Mouse (Mus musculus) brain, embryonic 18.5 days (tissue): ENCODE data around the gene Med11.
"Not testable (repeated sequence)": the region's sequence is repeated elsewhere in the genome, so short reads cannot be mapped to it uniquely, and the experiment has no call there.

Source experiments
- DNase-seq: peaks from one replicate; pipeline ENCODE4 v3.0.0-alpha.2; 2012; ENCODE audit warnings: low read depth, low spot score

Gene Med11

DNA sequence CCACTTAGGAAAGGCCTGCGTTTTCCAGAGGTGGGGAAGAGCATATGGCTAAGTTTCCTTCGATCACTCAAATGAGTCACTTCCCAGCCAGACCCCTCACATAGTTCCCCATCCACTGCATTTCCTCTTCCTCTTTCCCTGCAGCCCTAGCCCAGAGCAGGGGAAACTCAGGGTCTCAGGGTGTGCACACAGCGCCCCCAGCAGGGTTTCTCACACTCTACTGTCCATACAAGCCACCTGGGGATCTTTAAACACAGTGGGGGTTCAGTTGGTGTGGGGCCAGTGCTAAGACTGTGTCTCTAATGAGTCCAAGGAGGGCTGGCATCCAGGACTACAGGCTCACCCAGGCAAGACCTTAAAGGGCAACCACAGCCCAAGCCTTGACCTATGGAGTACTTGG lies 5.0 kb upstream of the Med11 start:
- no peak for DNase-seq

- DNase-seq = no peak
Measured at GRCm38 (mm10) chr11:70447373-70447772, 4.3 kb upstream of the Med11 start.

DNA sequence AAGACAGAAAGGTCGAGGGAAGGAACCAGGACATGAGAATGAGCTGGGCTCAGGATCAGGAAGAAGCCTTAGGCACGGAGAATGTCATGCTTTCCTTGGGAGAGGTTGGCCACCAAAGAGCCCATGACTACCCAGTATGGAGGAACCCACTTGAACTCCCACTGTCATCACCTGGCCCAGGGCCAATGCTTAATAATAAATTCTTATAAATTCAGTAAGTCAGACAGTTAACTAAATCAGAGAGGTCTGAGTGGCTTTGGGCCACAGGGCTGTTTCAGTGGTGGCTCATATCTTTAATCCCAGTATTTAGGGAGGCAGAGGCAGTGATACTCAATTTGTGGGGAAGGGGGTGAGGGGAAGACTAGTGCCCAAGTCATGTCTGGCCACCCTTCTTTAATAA lies 793 bp upstream of the Med11 start:
- DNase-seq = no peak

- no peak for DNase-seq
Measured at GRCm38 (mm10) chr11:70453261-70454044, 1.7 kb downstream of the Med11 start.

DNA sequence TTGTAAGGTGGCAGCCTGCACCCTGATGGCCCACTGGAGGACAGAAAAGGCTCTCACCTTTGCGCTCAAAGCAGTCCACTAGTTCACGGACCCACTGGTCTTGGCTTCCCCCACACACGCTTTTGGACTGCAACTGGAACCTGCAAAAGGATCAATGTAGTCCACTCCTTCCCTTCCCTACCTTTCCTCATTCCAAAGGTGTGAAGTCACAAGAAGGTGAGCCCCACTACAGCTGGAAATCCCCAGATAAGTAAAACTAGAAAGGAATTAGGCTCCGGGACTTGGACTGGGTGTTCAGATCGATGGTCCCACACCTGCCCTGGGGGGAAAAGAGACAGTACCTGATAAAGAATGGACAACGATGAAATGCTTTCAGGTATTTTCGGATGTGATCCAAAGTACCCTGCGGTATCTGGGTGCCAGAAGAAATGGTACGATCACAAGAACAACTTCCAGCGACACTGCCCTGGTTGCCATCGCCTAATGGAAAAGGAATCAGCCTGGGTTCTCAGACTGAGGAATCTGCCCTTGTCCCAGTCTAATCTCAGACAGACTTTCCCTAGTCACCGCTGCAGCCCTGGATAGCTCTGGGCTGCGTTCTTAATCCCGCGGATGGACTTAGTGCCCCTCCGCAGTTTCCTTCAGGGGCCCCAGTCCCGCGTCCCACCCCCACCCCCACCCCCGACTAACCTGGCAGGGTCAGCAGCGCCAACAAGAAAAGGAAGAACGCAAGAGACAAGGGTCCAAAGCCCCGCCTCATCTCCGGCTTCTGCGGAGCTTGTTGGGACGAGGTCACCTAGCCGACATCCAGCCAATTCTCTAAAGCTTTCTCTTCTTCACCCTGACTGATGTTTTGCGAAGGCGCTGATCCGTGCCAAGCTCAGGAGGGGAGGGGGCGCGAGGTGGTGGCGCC lies 7.2 kb downstream of the Med11 start, which contains the start of gene Zmynd15:
Gene Zmynd15, plus strand, starts transcription at position 746 of the 913 bp plus-strand sequence.
- no peak for DNase-seq

- no peak for DNase-seq
Measured at GRCm38 (mm10) chr11:70459601-70460101, 7.9 kb downstream of the Med11 start, which contains the start of gene Cxcl16. Gene Cxcl16, minus strand, starts transcription at chr11:70459984.

GRCm38 (mm10) chr11:70463970-70464369 lies 12.3 kb downstream of the Med11 start:
- no peak for DNase-seq

- no peak for DNase-seq
Measured at GRCm38 (mm10) chr11:70465211-70465610, 13.5 kb downstream of the Med11 start.

GRCm38 (mm10) chr11:70465824-70466223 lies 14.1 kb downstream of the Med11 start:
- no peak for DNase-seq

DNA sequence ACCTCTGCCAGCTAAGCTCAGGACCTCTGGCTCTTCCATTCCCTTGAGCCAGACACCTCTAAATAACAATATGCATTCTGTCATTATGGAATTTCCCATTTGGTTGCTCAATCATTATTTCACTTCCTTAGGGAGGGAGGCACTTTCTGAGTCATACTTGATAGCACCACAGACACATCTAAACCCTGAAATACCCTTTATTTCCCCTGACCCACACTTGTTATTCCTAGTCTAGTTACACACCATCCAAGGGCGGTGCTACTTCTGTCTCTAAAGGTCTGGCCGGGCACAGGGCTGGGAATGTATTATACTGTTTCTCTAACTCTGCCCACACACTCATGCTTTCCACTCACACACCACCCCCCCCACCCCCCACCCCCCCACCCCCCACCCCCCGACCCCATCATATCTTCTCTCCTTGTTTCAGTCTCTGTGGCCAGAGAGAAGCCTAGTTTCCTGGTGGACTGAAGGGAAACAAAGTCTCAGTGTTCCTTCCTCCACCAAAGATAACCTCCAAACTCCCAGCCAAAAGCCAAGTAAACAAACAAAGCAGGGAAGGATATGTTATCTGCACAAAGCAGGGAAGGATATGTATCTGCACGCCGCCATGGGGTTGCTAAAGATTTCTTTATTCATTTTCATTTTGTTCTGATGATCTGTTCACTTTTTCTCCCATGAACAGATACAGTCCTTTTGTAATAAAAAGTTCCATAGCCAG lies 16.3 kb downstream of the Med11 start:
- DNase-seq = no peak

DNA sequence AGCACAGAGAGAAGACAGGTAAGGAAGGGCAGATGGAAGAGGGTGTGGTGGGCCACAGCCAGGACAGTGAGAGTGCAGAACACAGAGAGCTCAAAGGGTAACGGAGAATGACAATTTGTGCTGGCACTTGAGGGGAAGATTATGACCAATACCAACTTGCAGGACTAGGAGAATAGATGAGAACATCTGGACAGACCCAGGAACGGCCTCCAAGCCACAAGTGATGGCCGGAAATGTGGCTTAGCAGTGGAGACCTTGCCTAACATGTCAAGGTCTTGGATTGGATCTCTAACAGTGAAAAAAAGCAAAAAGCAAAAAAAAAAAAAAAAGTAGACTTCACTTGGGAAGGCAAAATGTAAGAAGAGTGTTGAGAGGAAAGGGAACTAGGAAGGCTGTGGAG lies 18.0 kb downstream of the Med11 start:
- no peak for DNase-seq

GRCm38 (mm10) chr11:70472716-70473115 lies 21.0 kb downstream of the Med11 start:
- DNase-seq = no peak

- not testable (repeated sequence) for DNase-seq
Measured at GRCm38 (mm10) chr11:70473291-70473690, 21.6 kb downstream of the Med11 start.

DNA sequence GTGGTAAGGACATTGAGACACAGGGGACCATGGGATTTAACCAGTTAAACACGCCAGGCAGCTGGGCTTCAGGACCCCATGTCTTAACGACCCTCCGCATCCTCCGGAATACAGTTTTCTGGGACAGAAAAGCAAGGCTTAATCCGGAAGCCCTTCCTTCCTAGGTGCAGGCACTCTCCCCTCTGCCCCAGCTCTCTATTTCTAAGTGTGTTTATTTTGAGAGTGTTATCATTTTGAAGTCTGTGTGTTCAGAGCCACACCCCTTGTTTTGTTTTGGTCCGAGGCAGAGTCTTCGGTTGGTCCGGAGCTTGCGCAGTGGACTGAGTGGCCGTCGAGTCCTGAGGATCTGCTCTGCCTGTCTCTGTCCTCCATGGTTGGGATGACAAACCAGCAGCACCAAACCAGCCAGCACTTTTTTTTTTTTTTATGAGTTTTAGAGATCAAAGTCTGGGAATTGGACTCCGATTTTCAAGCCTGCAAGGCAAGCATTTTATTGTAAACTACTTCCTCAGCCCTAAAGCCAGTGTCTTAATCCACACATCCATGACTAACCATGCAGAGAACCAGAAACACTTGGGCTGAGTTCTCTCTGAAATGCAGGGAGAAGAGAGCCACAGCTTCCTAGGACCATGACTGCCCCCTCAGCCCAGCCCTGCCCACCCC lies 23.3 kb downstream of the Med11 start:
- no peak for DNase-seq

- no peak for DNase-seq
Measured at GRCm38 (mm10) chr11:70485498-70485897, 33.8 kb downstream of the Med11 start.

GRCm38 (mm10) chr11:70487816-70488215 lies 36.1 kb downstream of the Med11 start:
- DNase-seq = no peak

DNA sequence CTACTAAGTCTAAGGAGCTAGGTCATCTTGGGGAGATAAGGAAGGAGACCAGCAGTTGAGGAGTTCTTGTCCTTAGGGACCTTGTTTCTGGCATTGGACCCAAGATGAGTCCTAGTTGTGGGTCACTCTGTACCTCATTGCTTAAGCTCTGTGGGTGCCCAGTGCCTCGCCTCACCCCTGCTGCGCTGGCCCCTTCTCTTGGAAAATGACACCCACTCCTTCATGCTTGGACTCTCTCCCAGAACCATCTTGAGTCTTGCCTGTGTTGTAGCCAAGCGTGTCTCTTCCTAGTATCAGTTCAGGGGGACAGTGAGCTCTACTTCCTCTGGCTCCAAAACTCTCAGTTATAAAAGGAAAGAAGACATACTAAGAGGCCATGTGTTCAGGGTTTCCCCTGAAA lies 37.4 kb downstream of the Med11 start:
- no peak for DNase-seq

DNA sequence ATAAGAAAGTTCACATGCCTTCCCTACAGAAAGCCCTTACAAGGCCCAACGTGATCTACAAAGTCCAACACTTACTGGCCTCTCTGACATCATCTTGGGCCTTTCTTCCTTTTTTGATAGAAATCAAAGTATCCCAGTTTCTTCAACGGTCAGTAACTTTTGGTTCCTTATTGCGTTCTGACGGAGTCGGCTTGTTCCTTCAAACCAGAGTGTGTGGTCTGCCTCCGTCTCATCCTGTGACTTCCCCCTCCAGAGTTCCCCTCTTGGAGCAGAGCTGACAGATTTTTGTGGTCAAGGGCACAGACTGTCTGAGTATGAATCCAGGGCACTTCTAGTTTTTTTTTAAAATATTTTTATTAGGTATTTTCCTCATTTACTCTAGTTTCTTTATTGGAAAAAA lies 38.0 kb downstream of the Med11 start:
- DNase-seq = no peak

- DNase-seq = no peak
Measured at GRCm38 (mm10) chr11:70499566-70500475, 48.1 kb downstream of the Med11 start.

DNA sequence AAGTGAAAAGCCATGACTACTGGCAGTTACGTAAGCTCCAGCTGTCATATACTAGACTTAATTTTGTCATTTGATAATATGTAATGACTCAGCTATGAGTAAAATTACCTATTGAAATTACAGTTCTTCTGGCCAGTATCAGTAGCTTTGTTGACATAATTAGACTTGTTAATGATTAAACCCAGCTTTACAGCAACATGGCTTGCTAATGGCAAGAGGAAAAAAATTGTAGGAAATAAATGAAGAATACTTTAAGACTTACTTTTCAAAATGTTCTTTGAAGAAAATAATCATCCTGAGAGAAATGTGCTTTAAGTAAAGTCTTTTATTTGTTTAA lies 48.7 kb downstream of the Med11 start:
- DNase-seq = no peak
